Mouse (Mus musculus) ES-E14 (cell line): Measurements from ENCODE around the gene Nfyb.

Experiments used
- CHD2 ChIP-seq: IDR thresholded peaks from 2 replicates; pipeline ENCODE4 v1.6.1; 2014; ENCODE audit warnings: mild to moderate bottlenecking, low read depth, low read length, inconsistent platforms
- MAFK ChIP-seq: IDR thresholded peaks from 2 replicates; pipeline ENCODE4 v1.6.1; 2014; ENCODE audit warnings: mild to moderate bottlenecking, low read depth, low read length, inconsistent platforms; ENCODE audit not compliant: insufficient read depth
- ZC3H11A ChIP-seq: IDR thresholded peaks from 2 replicates; pipeline ENCODE4 v1.6.1; 2012; ENCODE audit warnings: low read depth, mild to moderate bottlenecking, inconsistent platforms, low read length, borderline replicate concordance
- ZNF384 ChIP-seq: IDR thresholded peaks from 2 replicates; pipeline ENCODE4 v1.6.1; 2012; ENCODE audit warnings: low read depth, low read length, inconsistent platforms

GRCm38 (mm10) chr10:82807238-82807637 lies 43.3 kb upstream of the Nfyb start:
- no peak for TF ChIP-seq ZC3H11A
- TF ChIP-seq MAFK = no peak
- TF ChIP-seq CHD2 = no peak
- no peak for TF ChIP-seq ZNF384
